Mouse (Mus musculus): ENCODE results near the gene Tcl1b2.

- TF ChIP-seq POLR2A (IDR thresholded peaks at IDR 0.05; ENCODE audit: insufficient read depth, low read depth, low read length): no peak
- TF ChIP-seq CTCF (IDR thresholded peaks at IDR 0.05; ENCODE audit: insufficient read depth, low read depth, low read length): peak; percentile 54; the same call in 1 of the 2 replicates
These were observed 41.8 kb upstream of the Tcl1b2 start for GRCm38 (mm10) chr12:105104036-105104435.

All from olfactory bulb, adult 2 months (tissue).